Mouse (Mus musculus) bone marrow, adult 2 months (tissue): ENCODE measurements around the gene Tbc1d5.

Experiments used
- CTCF ChIP-seq: fragments of 200-500 bp; IDR thresholded peaks from 2 replicates; pipeline ENCODE4 v1.5.1; 2011; ENCODE audit warnings: low read length, control low read depth; ENCODE audit not compliant: control insufficient read depth, insufficient read depth
- POLR2A ChIP-seq: fragments of 200-500 bp; IDR thresholded peaks from 2 replicates; pipeline ENCODE4 v1.6.1; 2011; ENCODE audit warnings: low read depth, mild to moderate bottlenecking, control low read depth, low read length, borderline replicate concordance; ENCODE audit not compliant: control insufficient read depth

- TF ChIP-seq CTCF (no peak), POLR2A (no peak)
These were observed 454.8 kb downstream of the Tbc1d5 start for GRCm38 (mm10) chr17:50724376-50724775.
